Mouse (Mus musculus): ENCODE data around the gene Krt83. TPM values are rescaled to one million over a fixed set of nuclear protein-coding genes. Genes with fewer than 3 reads are reported as not detected.
A peak's percentile ranks its signal among the peaks of the same experiment; 100 is the strongest.
"Not testable (repeated sequence)": the region's sequence is repeated elsewhere in the genome, so short reads cannot be mapped to it uniquely, and the experiment has no call there.

The Krt83 gene
- polyA plus RNA-seq, 1 experiment, result 0.08 TPM

DNA sequence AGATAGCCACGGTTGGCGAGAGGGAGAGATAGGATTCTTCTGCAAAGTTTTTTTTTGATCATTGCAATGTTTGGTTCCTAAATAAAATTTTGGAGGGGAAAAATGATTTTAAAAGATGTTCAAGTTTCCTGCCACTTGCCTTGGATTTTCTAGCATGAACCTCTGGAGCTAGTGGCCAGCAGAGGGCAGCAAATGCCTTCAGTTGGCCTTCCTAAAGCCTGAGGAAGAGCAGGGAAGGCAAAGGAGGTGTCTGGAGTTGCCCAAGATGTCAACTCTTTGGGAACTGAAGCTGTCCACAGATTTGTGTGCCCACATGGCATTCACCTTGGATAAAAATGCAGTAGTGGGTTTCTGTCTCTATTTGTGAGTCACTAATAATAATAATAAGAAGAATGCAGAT, 28.5 kb upstream of the Krt83 start:
- Histone ChIP-seq H3K4me3 (ENCODE audit: insufficient read depth, low read depth, low read length) (no peak overlapping the region), H3K27me3 (replicated peaks; ENCODE audit: control insufficient read depth, insufficient read depth, low read length) (no peaks in the 10 kb centered on the region), H3K36me3 (ENCODE audit: control insufficient read depth, insufficient read depth, low read length) (no peaks in the 10 kb centered on the region), H3K27ac (ENCODE audit: insufficient read depth, low read depth, low read length) (no peak overlapping the region), H3K4me1 (ENCODE audit: control insufficient read depth, insufficient read depth, low read length) (0 out of 2 replicates have a peak, but pooled peaks cover 3% of the 10 kb centered on the region)
- peak; percentile 75 for DNase-seq
- TF ChIP-seq CTCF (conservative IDR thresholded peaks at IDR 0.05; ENCODE audit: insufficient read depth, insufficient read length, low read depth, low read length) (peak; percentile 93), POLR2A (IDR thresholded peaks at IDR 0.05; ENCODE audit: low read depth, low read length) (no peak)
- WGBS, result 8% methylated on average over 2 of the region's 2 CpGs

DNA sequence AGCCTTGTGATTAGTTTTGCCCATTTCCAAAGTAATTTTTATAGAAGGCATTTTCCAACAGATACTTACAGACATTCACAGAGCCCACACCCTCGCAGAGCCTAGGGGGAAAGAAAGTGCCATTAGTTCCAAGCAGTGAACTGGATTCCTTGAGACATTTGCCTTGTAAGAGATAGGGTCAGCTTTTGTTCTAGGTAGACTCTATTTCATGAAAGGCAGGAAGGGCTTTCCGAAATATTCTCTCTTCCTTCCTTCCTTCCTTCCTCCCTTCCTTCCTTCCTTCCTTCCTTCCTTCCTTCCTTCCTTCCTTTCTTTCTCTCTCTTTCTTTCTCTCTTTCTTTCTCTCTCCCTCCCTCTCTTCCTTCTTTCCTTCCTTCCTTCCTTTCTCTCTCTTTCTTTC, 25.8 kb upstream of the Krt83 start, which contains the start of gene Gm49425:
Gene Gm49425, minus strand, starts transcription at position 101 of the 400 bp plus-strand sequence.
- not testable (repeated sequence) for DNase-seq; H3K4me3 ChIP-seq (ENCODE audit: insufficient read depth, low read depth, low read length); H3K36me3 ChIP-seq (ENCODE audit: control insufficient read depth, insufficient read depth, low read length); H3K27me3 ChIP-seq (replicated peaks; ENCODE audit: control insufficient read depth, insufficient read depth, low read length); H3K4me1 ChIP-seq (ENCODE audit: control insufficient read depth, insufficient read depth, low read length); H3K27ac ChIP-seq (ENCODE audit: insufficient read depth, low read depth, low read length)
- 75% methylated on average over 2 of the region's 2 CpGs for WGBS

DNA sequence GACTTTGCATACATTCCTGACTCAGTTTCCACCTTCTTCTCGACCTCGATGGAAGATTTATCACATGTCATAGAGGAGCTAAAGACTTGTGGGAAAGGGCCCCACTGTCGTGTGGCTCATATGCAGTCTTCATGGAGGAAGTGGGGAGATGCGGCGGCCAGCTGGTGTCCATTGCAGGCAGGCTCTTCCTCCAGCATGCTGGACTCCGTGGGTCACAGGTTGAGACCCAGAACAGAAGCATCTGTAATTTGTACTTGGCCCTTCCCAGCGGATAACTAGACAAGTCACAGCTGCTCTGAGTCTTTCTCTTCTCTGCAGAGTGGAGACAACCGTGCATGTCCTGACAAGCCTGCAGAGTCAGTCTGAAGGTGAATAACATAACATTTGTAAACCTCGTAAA, 16.9 kb upstream of the Krt83 start:
- peak; percentile 19 for DNase-seq
- Histone ChIP-seq H3K36me3 (ENCODE audit: control insufficient read depth, insufficient read depth, low read length) (no peaks in the 10 kb centered on the region), H3K27me3 (replicated peaks; ENCODE audit: control insufficient read depth, insufficient read depth, low read length) (no peaks in the 10 kb centered on the region), H3K4me1 (ENCODE audit: control insufficient read depth, insufficient read depth, low read length) (peaks cover 9% of the 10 kb centered on the region; the same call in 1 of the 2 replicates), H3K27ac (ENCODE audit: insufficient read depth, low read depth, low read length) (no peak overlapping the region), H3K4me3 (ENCODE audit: insufficient read depth, low read depth, low read length) (no peak overlapping the region)
- 52% methylated on average over 9 of the region's 9 CpGs for WGBS
- TF ChIP-seq CTCF (conservative IDR thresholded peaks at IDR 0.05; ENCODE audit: insufficient read depth, insufficient read length, low read depth, low read length) (no peak), POLR2A (IDR thresholded peaks at IDR 0.05; ENCODE audit: low read depth, low read length) (no peak)

DNA sequence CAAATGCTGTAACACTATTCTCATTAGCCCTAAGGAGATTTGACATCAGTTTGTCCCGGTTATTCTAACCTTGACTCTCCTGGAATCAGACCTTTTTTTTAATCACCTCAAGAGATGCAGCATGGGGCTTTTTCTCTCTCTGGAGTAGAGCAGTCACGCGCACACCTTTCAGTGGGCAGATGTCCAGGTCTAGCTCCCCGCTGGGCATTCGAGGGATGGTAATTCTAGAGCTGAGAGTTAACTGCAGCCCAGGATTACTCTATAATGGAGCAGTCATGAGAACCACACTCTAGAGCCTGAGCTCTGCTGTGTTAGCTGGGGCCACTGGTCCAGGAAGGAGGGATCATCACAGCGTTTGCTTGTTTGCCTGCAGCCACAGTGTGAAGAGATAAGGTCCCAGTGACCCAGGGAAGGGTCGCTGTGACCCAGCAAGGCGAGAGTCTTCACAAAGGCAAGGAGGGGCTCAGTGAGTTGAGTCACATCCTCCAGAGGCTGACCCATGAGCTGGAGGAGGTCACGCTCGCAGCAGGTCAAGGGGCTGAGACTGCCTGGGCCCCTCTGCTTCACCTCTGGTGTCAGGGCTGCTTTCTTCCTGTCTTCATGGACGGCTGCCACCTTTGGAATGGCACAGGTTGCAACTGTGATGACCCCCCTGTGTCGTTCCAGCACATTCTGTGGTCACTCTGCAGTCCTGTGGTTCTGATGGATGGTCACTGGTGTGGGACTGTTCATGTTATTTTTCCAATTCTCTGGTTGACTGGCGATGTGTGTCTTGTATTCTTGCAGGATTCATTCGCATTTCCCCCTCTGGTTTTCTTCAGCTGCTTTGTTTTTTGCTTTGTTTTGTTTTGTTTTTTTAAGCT, 15.8 kb upstream of the Krt83 start:
- DNase-seq, result peak; percentile 56
- no peaks in the 10 kb centered on the region for H3K36me3 ChIP-seq (ENCODE audit: control insufficient read depth, insufficient read depth, low read length)
- H3K27ac ChIP-seq (ENCODE audit: insufficient read depth, low read depth, low read length), result no peak overlapping the region
- H3K4me1 ChIP-seq (ENCODE audit: control insufficient read depth, insufficient read depth, low read length), result peaks cover 9% of the 10 kb centered on the region; the same call in 1 of the 2 replicates
- 24% methylated on average over 14 of the region's 14 CpGs for WGBS
- no peaks in the 10 kb centered on the region for H3K27me3 ChIP-seq (replicated peaks; ENCODE audit: control insufficient read depth, insufficient read depth, low read length)
- no peak for TF ChIP-seq POLR2A (IDR thresholded peaks at IDR 0.05; ENCODE audit: low read depth, low read length)
- TF ChIP-seq CTCF (conservative IDR thresholded peaks at IDR 0.05; ENCODE audit: insufficient read depth, insufficient read length, low read depth, low read length), result no peak
- H3K4me3 ChIP-seq (ENCODE audit: insufficient read depth, low read depth, low read length), result no peak overlapping the region

DNA sequence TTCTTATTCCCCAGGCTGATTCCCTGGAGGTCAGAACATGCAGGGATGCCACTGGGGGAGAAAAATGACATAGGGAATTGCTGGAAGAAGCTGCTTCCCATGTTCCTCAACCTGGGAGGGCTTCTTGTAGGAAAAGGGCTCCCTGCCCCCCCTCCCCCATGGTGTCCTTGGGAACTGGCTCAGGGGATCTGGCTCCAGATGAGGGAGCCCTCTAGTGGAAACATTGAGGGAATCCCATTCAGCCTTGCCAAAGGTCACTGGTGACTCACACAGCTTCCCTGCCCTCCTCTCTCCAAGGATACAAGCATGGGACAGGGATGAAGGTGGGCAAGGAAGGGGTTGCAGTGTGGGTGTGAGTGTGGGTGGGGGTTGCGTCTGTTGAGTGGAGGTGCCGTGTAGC, 5.9 kb upstream of the Krt83 start:
- peak; percentile 62 for DNase-seq
- Histone ChIP-seq H3K4me3 (ENCODE audit: insufficient read depth, low read depth, low read length) (no peak overlapping the region), H3K27ac (ENCODE audit: insufficient read depth, low read depth, low read length) (no peak overlapping the region), H3K4me1 (ENCODE audit: control insufficient read depth, insufficient read depth, low read length) (no peaks in the 10 kb centered on the region), H3K27me3 (replicated peaks; ENCODE audit: control insufficient read depth, insufficient read depth, low read length) (no peaks in the 10 kb centered on the region), H3K36me3 (ENCODE audit: control insufficient read depth, insufficient read depth, low read length) (no peaks in the 10 kb centered on the region)
- WGBS, result 75% methylated on average over 2 of the region's 2 CpGs
- no peak for TF ChIP-seq POLR2A (IDR thresholded peaks at IDR 0.05; ENCODE audit: low read depth, low read length)
- TF ChIP-seq CTCF (conservative IDR thresholded peaks at IDR 0.05; ENCODE audit: insufficient read depth, insufficient read length, low read depth, low read length), result peak; percentile 65

DNA sequence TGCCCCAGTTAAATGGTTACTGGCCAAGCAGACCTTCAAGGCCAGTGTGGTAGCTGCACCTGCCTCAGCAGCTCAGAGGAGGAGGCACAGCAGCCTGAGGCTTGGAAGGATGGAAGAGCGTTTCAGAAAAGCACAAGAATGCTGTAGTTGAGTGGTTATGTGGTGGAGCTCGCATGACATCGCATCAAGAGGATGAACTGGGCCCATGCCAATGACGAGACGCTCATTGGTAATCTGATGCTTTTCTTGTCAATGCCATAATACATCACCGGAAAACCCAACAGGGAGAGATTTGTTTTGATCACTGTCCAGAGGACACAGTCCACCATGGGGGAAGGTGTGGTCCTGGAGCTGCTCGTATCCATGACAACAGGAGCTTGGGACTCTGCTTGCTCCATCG, 4.0 kb upstream of the Krt83 start:
- no peaks in the 10 kb centered on the region for H3K36me3 ChIP-seq (ENCODE audit: control insufficient read depth, insufficient read depth, low read length)
- 82% methylated on average over 8 of the region's 8 CpGs for WGBS
- TF ChIP-seq POLR2A (IDR thresholded peaks at IDR 0.05; ENCODE audit: low read depth, low read length), result no peak
- DNase-seq, result no peak
- no peak overlapping the region for H3K27ac ChIP-seq (ENCODE audit: insufficient read depth, low read depth, low read length)
- no peaks in the 10 kb centered on the region for H3K4me1 ChIP-seq (ENCODE audit: control insufficient read depth, insufficient read depth, low read length)
- H3K27me3 ChIP-seq (replicated peaks; ENCODE audit: control insufficient read depth, insufficient read depth, low read length), result no peaks in the 10 kb centered on the region
- no peak overlapping the region for H3K4me3 ChIP-seq (ENCODE audit: insufficient read depth, low read depth, low read length)

DNA sequence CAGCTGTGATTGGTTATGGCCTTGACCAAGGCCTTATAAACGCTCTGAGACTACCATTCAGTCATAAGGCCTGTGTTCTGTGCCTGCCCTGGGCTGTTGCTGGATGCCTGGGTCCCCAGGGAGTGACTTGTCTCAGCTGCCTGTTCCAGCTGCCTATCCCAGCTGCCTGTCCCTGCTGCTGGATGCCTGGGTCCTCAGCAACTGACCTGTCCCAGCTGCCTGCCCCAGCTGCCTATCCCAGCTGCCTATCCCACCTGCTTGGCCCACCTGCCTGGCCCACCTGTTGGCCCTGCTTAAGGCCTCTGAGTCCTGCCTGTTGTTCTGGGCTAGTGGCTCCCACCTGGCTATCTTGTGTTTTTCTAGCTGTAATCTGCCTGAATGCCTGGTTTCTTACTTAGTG, 2.9 kb upstream of the Krt83 start:
- H3K4me3 ChIP-seq (ENCODE audit: insufficient read depth, low read depth, low read length), result no peak overlapping the region
- WGBS, result 68% methylated on average over 1 of the region's 1 CpGs
- DNase-seq, result no peak
- no peaks in the 10 kb centered on the region for H3K36me3 ChIP-seq (ENCODE audit: control insufficient read depth, insufficient read depth, low read length)
- no peaks in the 10 kb centered on the region for H3K4me1 ChIP-seq (ENCODE audit: control insufficient read depth, insufficient read depth, low read length)
- H3K27me3 ChIP-seq (replicated peaks; ENCODE audit: control insufficient read depth, insufficient read depth, low read length), result no peaks in the 10 kb centered on the region
- TF ChIP-seq POLR2A (IDR thresholded peaks at IDR 0.05; ENCODE audit: low read depth, low read length) (no peak), CTCF (conservative IDR thresholded peaks at IDR 0.05; ENCODE audit: insufficient read depth, insufficient read length, low read depth, low read length) (no peak)
- no peak overlapping the region for H3K27ac ChIP-seq (ENCODE audit: insufficient read depth, low read depth, low read length)

Measured in kidney, adult 2 months (tissue).